Comparison of ENCODE assay signal across 8 mouse cellular contexts in genomic region chr4:141240617-141241016, GRCm38 (mm10). TPM values are rescaled to one million over a fixed set of nuclear protein-coding genes. Genes with fewer than 3 reads are reported as not detected.
A peak's percentile ranks its signal among the peaks of the same experiment; 100 is the strongest.
DNase-seq lines count a peak whose midpoint lies in the region; ATAC-seq lines count a peak whose summit lies in the region.

No protein-coding gene starts in this region.

- peak; percentile 85 for DNase-seq in midbrain, embryonic 11.5 days (ENCODE audit: low spot score, missing footprints)
- DNase-seq in kidney, postnatal 10 days = peak; percentile 73
- DNase-seq in lung, postnatal 25 days (ENCODE audit: low spot score) = peak; percentile 85
- DNase-seq in left cerebral cortex, postnatal 25 days (ENCODE audit: low spot score in 2 of 2) = no peak
- DNase-seq in thymus, postnatal 10 days (ENCODE audit: low spot score in 2 of 2) = no peak
- DNase-seq in frontal cortex, postnatal 25 days (ENCODE audit: low spot score in 2 of 2) = no peak

- no peaks in the 10 kb centered on the region for H3K36me3 ChIP-seq in midbrain, embryonic 11.5 days (ENCODE audit: control insufficient read depth, insufficient read depth, low read length)
- no peaks in the 10 kb centered on the region for H3K36me3 ChIP-seq in midbrain, embryonic 15.5 days (replicated peaks)
- H3K36me3 ChIP-seq in embryonic facial prominence, embryonic 13.5 days = no peaks in the 10 kb centered on the region

- peaks cover 73% of the 10 kb centered on the region for H3K27me3 ChIP-seq in midbrain, embryonic 11.5 days (ENCODE audit: control insufficient read depth, insufficient read depth, low read length)
- peaks cover 59% of the 10 kb centered on the region for H3K27me3 ChIP-seq in midbrain, embryonic 15.5 days (replicated peaks)
- peaks cover 71% of the 10 kb centered on the region for H3K27me3 ChIP-seq in embryonic facial prominence, embryonic 13.5 days

- no peak overlapping the region for H3K9ac ChIP-seq in midbrain, embryonic 11.5 days (ENCODE audit: low read length)
- H3K9ac ChIP-seq in midbrain, embryonic 15.5 days = no peak overlapping the region
- no peak overlapping the region for H3K9ac ChIP-seq in embryonic facial prominence, embryonic 13.5 days

- WGBS in midbrain, embryonic 11.5 days = 2% methylated on average over 14 of the region's 14 CpGs
- 5% methylated on average over 14 of the region's 14 CpGs for WGBS in midbrain, embryonic 15.5 days
- WGBS in embryonic facial prominence, embryonic 13.5 days = 3% methylated on average over 14 of the region's 14 CpGs

- no peak overlapping the region for H3K4me3 ChIP-seq in midbrain, embryonic 11.5 days (ENCODE audit: low read depth, low read length)
- no peak overlapping the region for H3K4me3 ChIP-seq in midbrain, embryonic 15.5 days
- peak overlapping the region; percentile 50; the same call in 1 of the 2 replicates for H3K4me3 ChIP-seq in embryonic facial prominence, embryonic 13.5 days

- no peak overlapping the region for H3K27ac ChIP-seq in midbrain, embryonic 11.5 days (ENCODE audit: low read depth, low read length)
- H3K27ac ChIP-seq in midbrain, embryonic 15.5 days = no peak overlapping the region
- H3K27ac ChIP-seq in embryonic facial prominence, embryonic 13.5 days = no peak overlapping the region

- ATAC-seq in midbrain, embryonic 11.5 days (ENCODE audit: low FRiP score) = no peak
- ATAC-seq in midbrain, embryonic 15.5 days (replicated peaks) = no peak
- ATAC-seq in embryonic facial prominence, embryonic 13.5 days (ENCODE audit: insufficient number of reproducible peaks, insufficient read depth, low FRiP score, low TSS enrichment, low read depth) = no peak

- intact Hi-C loops in left cerebral cortex, postnatal 25 days (cut with DNase I) = no loop called here

- H3K9me3 ChIP-seq in midbrain, embryonic 11.5 days (ENCODE audit: control insufficient read depth, low read length) = no peaks in the 10 kb centered on the region
- no peaks in the 10 kb centered on the region for H3K9me3 ChIP-seq in midbrain, embryonic 15.5 days
- H3K9me3 ChIP-seq in embryonic facial prominence, embryonic 13.5 days = no peaks in the 10 kb centered on the region

- H3K4me2 ChIP-seq in midbrain, embryonic 11.5 days = no peak overlapping the region
- H3K4me2 ChIP-seq in midbrain, embryonic 15.5 days = no peak overlapping the region
- H3K4me2 ChIP-seq in embryonic facial prominence, embryonic 13.5 days = peak overlapping the region; percentile 74

- peaks cover 21% of the 10 kb centered on the region for H3K4me1 ChIP-seq in midbrain, embryonic 11.5 days (ENCODE audit: control insufficient read depth, insufficient read depth, low read length)
- H3K4me1 ChIP-seq in midbrain, embryonic 15.5 days = peaks cover 30% of the 10 kb centered on the region
- H3K4me1 ChIP-seq in embryonic facial prominence, embryonic 13.5 days = peaks cover 72% of the 10 kb centered on the region

RNA-seq across cellular contexts. Expression of gene Arhgef19, which starts 1.3 kb away (rescaled TPM):
- polyA plus RNA-seq in midbrain, embryonic 11.5 days (2014; fragmentation: Nextera tagmentation; extraction: Ambion mirVana) = 0.47 and 0.61 TPM in 2 replicates
- 1.0 and 1.7 TPM in 2 replicates for polyA plus RNA-seq in midbrain, embryonic 15.5 days (2015; fragmentation: Nextera tagmentation; extraction: Ambion mirVana)
- 18.9 and 23.3 TPM in 2 replicates for polyA plus RNA-seq in embryonic facial prominence, embryonic 13.5 days (2015; fragmentation: Nextera tagmentation; extraction: Ambion mirVana)
- 10 to 100 TPM; 15.1 to 16.3 TPM for total RNA-seq in left cerebral cortex, postnatal 25 days (2021)

RNA-seq across cellular contexts. Expression of gene Rsg1, which starts 26.9 kb away (rescaled TPM):
- 5.4 TPM in 2 replicates for polyA plus RNA-seq in midbrain, embryonic 11.5 days (2014; fragmentation: Nextera tagmentation; extraction: Ambion mirVana)
- polyA plus RNA-seq in midbrain, embryonic 15.5 days (2015; fragmentation: Nextera tagmentation; extraction: Ambion mirVana) = 8.7 and 9.9 TPM in 2 replicates
- 7.4 and 7.9 TPM in 2 replicates for polyA plus RNA-seq in embryonic facial prominence, embryonic 13.5 days (2015; fragmentation: Nextera tagmentation; extraction: Ambion mirVana)
- 1 to 10 TPM; 2.5 to 3.2 TPM for total RNA-seq in left cerebral cortex, postnatal 25 days (2021)

Comparison
In these comparisons a context has a peak if more than half of its experiments do, and no peak if none do; other contexts are left out.
1. DNase-seq: peak in midbrain, embryonic 11.5 days (single experiment), kidney, postnatal 10 days (single experiment) and lung, postnatal 25 days (single experiment); none in left cerebral cortex, postnatal 25 days (0 of 2), thymus, postnatal 10 days (0 of 2) and frontal cortex, postnatal 25 days (0 of 2).